Mouse (Mus musculus): Measurements from ENCODE around the gene Grid1. TPM values are rescaled to one million over a fixed set of nuclear protein-coding genes. Genes with fewer than 3 reads are reported as not detected.

The Grid1 gene
- polyA plus RNA-seq, 1 experiment from 2014 or later = 0.02 TPM

- no peak overlapping the region for H3K4me3 ChIP-seq (ENCODE audit: low read depth, low read length)
- H3K4me1 ChIP-seq (ENCODE audit: control insufficient read depth, low read depth, low read length) = no peaks in the 10 kb centered on the region
- 56% methylated on average over 9 of the region's 9 CpGs for WGBS (ENCODE audit: insufficient replicate concordance)
- no peaks in the 10 kb centered on the region for H3K9me3 ChIP-seq (replicated peaks; ENCODE audit: control insufficient read depth, low read length)
- H3K27me3 ChIP-seq (ENCODE audit: control insufficient read depth, insufficient read depth, low read depth, low read length) = no peaks in the 10 kb centered on the region
- no peak overlapping the region for H3K9ac ChIP-seq (ENCODE audit: low read depth, low read length)
- H3K4me2 ChIP-seq (ENCODE audit: low read depth, low read length) = no peak overlapping the region
- ATAC-seq (ENCODE audit: low read depth) = no peak
- H3K27ac ChIP-seq (ENCODE audit: low read length) = no peak overlapping the region
- no peaks in the 10 kb centered on the region for H3K36me3 ChIP-seq (ENCODE audit: control insufficient read depth, insufficient read depth)
These were observed 101.4 kb downstream of the Grid1 start for GRCm38 (mm10) chr14:34921265-34921664.

GRCm38 (mm10) chr14:34925021-34925420, 105.1 kb downstream of the Grid1 start:
- WGBS (ENCODE audit: insufficient replicate concordance) = 49% methylated on average over 5 of the region's 5 CpGs
- Histone ChIP-seq H3K4me1 (ENCODE audit: control insufficient read depth, low read depth, low read length) (no peaks in the 10 kb centered on the region), H3K27me3 (ENCODE audit: control insufficient read depth, insufficient read depth, low read depth, low read length) (no peaks in the 10 kb centered on the region), H3K9me3 (replicated peaks; ENCODE audit: control insufficient read depth, low read length) (no peaks in the 10 kb centered on the region), H3K4me3 (ENCODE audit: low read depth, low read length) (no peak overlapping the region), H3K36me3 (ENCODE audit: control insufficient read depth, insufficient read depth) (no peaks in the 10 kb centered on the region), H3K4me2 (ENCODE audit: low read depth, low read length) (no peak overlapping the region), H3K9ac (ENCODE audit: low read depth, low read length) (no peak overlapping the region), H3K27ac (ENCODE audit: low read length) (no peak overlapping the region)
- ATAC-seq (ENCODE audit: low read depth) = no peak

GRCm38 (mm10) chr14:34930040-34930719, 110.3 kb downstream of the Grid1 start:
- 54% methylated on average over 8 of the region's 8 CpGs for WGBS (ENCODE audit: insufficient replicate concordance)
- no peaks in the 10 kb centered on the region for H3K4me1 ChIP-seq (ENCODE audit: control insufficient read depth, low read depth, low read length)
- no peak for ATAC-seq (ENCODE audit: low read depth)

GRCm38 (mm10) chr14:34933197-34933596, 113.3 kb downstream of the Grid1 start:
- H3K36me3 ChIP-seq (ENCODE audit: control insufficient read depth, insufficient read depth) = no peaks in the 10 kb centered on the region
- no peak for ATAC-seq (ENCODE audit: low read depth)
- H3K27ac ChIP-seq (ENCODE audit: low read length) = no peak overlapping the region
- H3K9me3 ChIP-seq (replicated peaks; ENCODE audit: control insufficient read depth, low read length) = no peaks in the 10 kb centered on the region
- WGBS (ENCODE audit: insufficient replicate concordance) = 33% methylated on average over 4 of the region's 4 CpGs
- H3K4me2 ChIP-seq (ENCODE audit: low read depth, low read length) = no peak overlapping the region
- no peak overlapping the region for H3K9ac ChIP-seq (ENCODE audit: low read depth, low read length)
- no peaks in the 10 kb centered on the region for H3K27me3 ChIP-seq (ENCODE audit: control insufficient read depth, insufficient read depth, low read depth, low read length)
- H3K4me3 ChIP-seq (ENCODE audit: low read depth, low read length) = no peak overlapping the region
- H3K4me1 ChIP-seq (ENCODE audit: control insufficient read depth, low read depth, low read length) = no peaks in the 10 kb centered on the region

More at GRCm38 (mm10) chr14:34930040-34930719, 110.3 kb downstream of the Grid1 start:
- Histone ChIP-seq H3K27ac (ENCODE audit: low read length) (no peak overlapping the region), H3K36me3 (ENCODE audit: control insufficient read depth, insufficient read depth) (no peaks in the 10 kb centered on the region), H3K4me2 (ENCODE audit: low read depth, low read length) (no peak overlapping the region), H3K27me3 (ENCODE audit: control insufficient read depth, insufficient read depth, low read depth, low read length) (no peaks in the 10 kb centered on the region), H3K9ac (ENCODE audit: low read depth, low read length) (no peak overlapping the region), H3K4me3 (ENCODE audit: low read depth, low read length) (no peak overlapping the region), H3K9me3 (replicated peaks; ENCODE audit: control insufficient read depth, low read length) (no peaks in the 10 kb centered on the region)

- H3K9ac ChIP-seq (ENCODE audit: low read depth, low read length) = no peak overlapping the region
- no peak for ATAC-seq (ENCODE audit: low read depth)
- no peaks in the 10 kb centered on the region for H3K4me1 ChIP-seq (ENCODE audit: control insufficient read depth, low read depth, low read length)
- H3K4me3 ChIP-seq (ENCODE audit: low read depth, low read length) = no peak overlapping the region
- no peaks in the 10 kb centered on the region for H3K36me3 ChIP-seq (ENCODE audit: control insufficient read depth, insufficient read depth)
- no peak overlapping the region for H3K4me2 ChIP-seq (ENCODE audit: low read depth, low read length)
- 31% methylated on average over 13 of the region's 13 CpGs for WGBS (ENCODE audit: insufficient replicate concordance)
- H3K27me3 ChIP-seq (ENCODE audit: control insufficient read depth, insufficient read depth, low read depth, low read length) = no peaks in the 10 kb centered on the region
- H3K9me3 ChIP-seq (replicated peaks; ENCODE audit: control insufficient read depth, low read length) = no peaks in the 10 kb centered on the region
- no peak overlapping the region for H3K27ac ChIP-seq (ENCODE audit: low read length)
These were observed 116.4 kb downstream of the Grid1 start for GRCm38 (mm10) chr14:34936192-34936770.

- 69% methylated on average over 14 of the region's 14 CpGs for WGBS (ENCODE audit: insufficient replicate concordance)
- no peaks in the 10 kb centered on the region for H3K4me1 ChIP-seq (ENCODE audit: control insufficient read depth, low read depth, low read length)
- H3K36me3 ChIP-seq (ENCODE audit: control insufficient read depth, insufficient read depth) = no peaks in the 10 kb centered on the region
- no peak overlapping the region for H3K4me3 ChIP-seq (ENCODE audit: low read depth, low read length)
- no peak overlapping the region for H3K27ac ChIP-seq (ENCODE audit: low read length)
- no peaks in the 10 kb centered on the region for H3K27me3 ChIP-seq (ENCODE audit: control insufficient read depth, insufficient read depth, low read depth, low read length)
- ATAC-seq (ENCODE audit: low read depth) = no peak
- H3K9ac ChIP-seq (ENCODE audit: low read depth, low read length) = no peak overlapping the region
- no peaks in the 10 kb centered on the region for H3K9me3 ChIP-seq (replicated peaks; ENCODE audit: control insufficient read depth, low read length)
- H3K4me2 ChIP-seq (ENCODE audit: low read depth, low read length) = no peak overlapping the region
These were observed 124.6 kb downstream of the Grid1 start for GRCm38 (mm10) chr14:34944390-34944979.

GRCm38 (mm10) chr14:34945471-34946313, 125.8 kb downstream of the Grid1 start:
- Histone ChIP-seq H3K4me1 (ENCODE audit: control insufficient read depth, low read depth, low read length) (no peaks in the 10 kb centered on the region), H3K4me2 (ENCODE audit: low read depth, low read length) (no peak overlapping the region), H3K36me3 (ENCODE audit: control insufficient read depth, insufficient read depth) (no peaks in the 10 kb centered on the region), H3K4me3 (ENCODE audit: low read depth, low read length) (no peak overlapping the region), H3K9me3 (replicated peaks; ENCODE audit: control insufficient read depth, low read length) (no peaks in the 10 kb centered on the region), H3K27ac (ENCODE audit: low read length) (no peak overlapping the region), H3K27me3 (ENCODE audit: control insufficient read depth, insufficient read depth, low read depth, low read length) (no peaks in the 10 kb centered on the region), H3K9ac (ENCODE audit: low read depth, low read length) (no peak overlapping the region)
- ATAC-seq (ENCODE audit: low read depth) = no peak
- 71% methylated on average over 17 of the region's 17 CpGs for WGBS (ENCODE audit: insufficient replicate concordance)

- no peaks in the 10 kb centered on the region for H3K9me3 ChIP-seq (replicated peaks; ENCODE audit: control insufficient read depth, low read length)
- H3K9ac ChIP-seq (ENCODE audit: low read depth, low read length) = no peak overlapping the region
- no peak overlapping the region for H3K4me2 ChIP-seq (ENCODE audit: low read depth, low read length)
- H3K27me3 ChIP-seq (ENCODE audit: control insufficient read depth, insufficient read depth, low read depth, low read length) = no peaks in the 10 kb centered on the region
- 72% methylated on average over 2 of the region's 2 CpGs for WGBS (ENCODE audit: insufficient replicate concordance)
- no peaks in the 10 kb centered on the region for H3K36me3 ChIP-seq (ENCODE audit: control insufficient read depth, insufficient read depth)
- ATAC-seq (ENCODE audit: low read depth) = no peak
- H3K4me1 ChIP-seq (ENCODE audit: control insufficient read depth, low read depth, low read length) = no peaks in the 10 kb centered on the region
- H3K4me3 ChIP-seq (ENCODE audit: low read depth, low read length) = no peak overlapping the region
- H3K27ac ChIP-seq (ENCODE audit: low read length) = no peak overlapping the region
These were observed 126.3 kb downstream of the Grid1 start for GRCm38 (mm10) chr14:34946314-34946583.

GRCm38 (mm10) chr14:34948249-34948648, 128.3 kb downstream of the Grid1 start:
- no peaks in the 10 kb centered on the region for H3K9me3 ChIP-seq (replicated peaks; ENCODE audit: control insufficient read depth, low read length)
- no peak overlapping the region for H3K27ac ChIP-seq (ENCODE audit: low read length)
- H3K4me2 ChIP-seq (ENCODE audit: low read depth, low read length) = no peak overlapping the region
- ATAC-seq (ENCODE audit: low read depth) = no peak
- H3K9ac ChIP-seq (ENCODE audit: low read depth, low read length) = no peak overlapping the region
- no peaks in the 10 kb centered on the region for H3K27me3 ChIP-seq (ENCODE audit: control insufficient read depth, insufficient read depth, low read depth, low read length)
- H3K4me3 ChIP-seq (ENCODE audit: low read depth, low read length) = no peak overlapping the region
- 55% methylated on average over 6 of the region's 6 CpGs for WGBS (ENCODE audit: insufficient replicate concordance)
- no peaks in the 10 kb centered on the region for H3K36me3 ChIP-seq (ENCODE audit: control insufficient read depth, insufficient read depth)
- no peaks in the 10 kb centered on the region for H3K4me1 ChIP-seq (ENCODE audit: control insufficient read depth, low read depth, low read length)
